Comparison of ENCODE assay signal across 21 mouse cellular contexts in the genomic region with DNA sequence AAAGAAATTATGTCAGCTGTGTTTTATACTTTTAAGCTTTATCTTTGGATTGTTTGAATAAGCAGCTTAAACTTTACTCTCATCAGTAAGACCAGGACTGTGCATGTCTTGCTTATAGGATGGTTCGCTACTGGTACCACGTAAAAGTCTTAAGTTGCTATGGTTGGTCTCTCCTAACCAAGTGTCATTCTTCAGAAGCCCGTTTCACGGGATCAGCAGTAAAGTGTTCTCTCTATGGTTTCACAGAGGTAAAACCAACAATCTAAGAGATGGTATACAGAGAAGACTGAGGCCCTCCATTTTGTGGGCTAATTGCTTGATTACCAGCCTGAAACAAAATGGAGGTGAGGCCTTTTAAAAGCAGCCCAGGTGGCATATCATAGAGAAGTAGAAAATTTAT.
DNase-seq lines count a peak whose midpoint lies in the region; ATAC-seq lines count a peak whose summit lies in the region.
"Had no signal": no experiment of that assay in that cellular context is flagged by ENCODE, and none has a peak within 500 bp of the region (broad histone marks: within the 10 kb centered on the region; RNA-seq: fewer than 3 reads in every experiment).

No protein-coding gene starts in this region.

- intact Hi-C loops in heart, postnatal 25 days (cut with DNase I), result no loop called here

- no peaks in the 10 kb centered on the region; the same call in 1 of the 2 replicates for H3K27me3 ChIP-seq in hindbrain, embryonic 13.5 days
- H3K27me3 ChIP-seq in midbrain, embryonic 14.5 days (ENCODE audit: control insufficient read depth, insufficient read depth, low read length), result no peaks in the 10 kb centered on the region
- H3K27me3 ChIP-seq: embryonic facial prominence, embryonic 13.5 days; limb, embryonic 12.5 days; liver, embryonic 12.5 days had no signal

- H3K4me2 ChIP-seq in hindbrain, embryonic 13.5 days, result peak overlapping the region; percentile 36
- H3K4me2 ChIP-seq in midbrain, embryonic 14.5 days (ENCODE audit: low read length), result peak overlapping the region; percentile 52
- H3K4me2 ChIP-seq: embryonic facial prominence, embryonic 13.5 days; heart, embryonic 11.5 days; limb, embryonic 12.5 days; liver, embryonic 12.5 days had no signal

- WGBS in hindbrain, embryonic 13.5 days, result 70% methylated on average over 4 of the region's 4 CpGs
- 37% methylated on average over 4 of the region's 4 CpGs for WGBS in midbrain, embryonic 14.5 days

- peak; percentile 58 for DNase-seq in retina, embryonic 14.5 days (ENCODE audit: low spot score)
- no peak for DNase-seq in retina, postnatal 1 day
- DNase-seq in midbrain, embryonic 14.5 days, result peak; percentile 67
- no peak for DNase-seq in adrenal gland, postnatal 25 days
- DNase-seq in heart, postnatal 25 days (ENCODE audit: low spot score), result no peak
- DNase-seq in cerebellum, postnatal 14 days, result no peak
- DNase-seq: adrenal gland, adult 8-10 months; cerebellum, adult 9-11 months; gastrocnemius, postnatal 36 days; heart, postnatal 10 days; kidney, adult 9 months; kidney, postnatal 36 days; lung, adult 2 months; spleen, adult 18-20 months; thymus, postnatal 36 days had no signal

- H3K4me1 ChIP-seq in hindbrain, embryonic 13.5 days (replicated peaks), result peaks cover 40% of the 10 kb centered on the region
- H3K4me1 ChIP-seq in midbrain, embryonic 14.5 days (ENCODE audit: control insufficient read depth, insufficient read depth, low read length), result peaks cover 63% of the 10 kb centered on the region
- H3K4me1 ChIP-seq: embryonic facial prominence, embryonic 13.5 days; liver, embryonic 12.5 days had no signal

- peak; percentile 21; the same call in 1 of the 2 replicates for ATAC-seq in hindbrain, embryonic 13.5 days (ENCODE audit: low FRiP score)
- 0 out of 2 replicates have a peak, but pooled peaks have one; percentile 21 for ATAC-seq in midbrain, embryonic 14.5 days (ENCODE audit: low FRiP score, low TSS enrichment)
- ATAC-seq: inflammation-experienced regulatory T-cells, adult 6 months; liver, embryonic 12.5 days had no signal

- peak overlapping the region; percentile 60; the same call in 1 of the 2 replicates for H3K9ac ChIP-seq in hindbrain, embryonic 13.5 days
- peak overlapping the region; percentile 55; the same call in 1 of the 2 replicates for H3K9ac ChIP-seq in midbrain, embryonic 14.5 days (replicated peaks; ENCODE audit: low read length)
- H3K9ac ChIP-seq: embryonic facial prominence, embryonic 13.5 days; limb, embryonic 12.5 days; liver, embryonic 12.5 days had no signal

- peak overlapping the region; percentile 93 for H3K27ac ChIP-seq in hindbrain, embryonic 13.5 days
- H3K27ac ChIP-seq in midbrain, embryonic 14.5 days (replicated peaks; ENCODE audit: low read depth, low read length), result peak overlapping the region; percentile 88
- H3K27ac ChIP-seq: embryonic facial prominence, embryonic 13.5 days; limb, embryonic 12.5 days; liver, embryonic 12.5 days had no signal

- H3K9me3 ChIP-seq in hindbrain, embryonic 13.5 days, result no peaks in the 10 kb centered on the region
- H3K9me3 ChIP-seq in midbrain, embryonic 14.5 days (ENCODE audit: control insufficient read depth, low read length), result no peaks in the 10 kb centered on the region
- H3K9me3 ChIP-seq: embryonic facial prominence, embryonic 13.5 days; limb, embryonic 12.5 days; liver, embryonic 12.5 days had no signal

- H3K36me3 ChIP-seq in hindbrain, embryonic 13.5 days, result no peaks in the 10 kb centered on the region
- no peaks in the 10 kb centered on the region for H3K36me3 ChIP-seq in midbrain, embryonic 14.5 days (ENCODE audit: control insufficient read depth, insufficient read depth, low read length)
- H3K36me3 ChIP-seq: embryonic facial prominence, embryonic 13.5 days; limb, embryonic 12.5 days; liver, embryonic 12.5 days had no signal

- H3K4me3 ChIP-seq in hindbrain, embryonic 13.5 days, result no peak overlapping the region
- peak overlapping the region; percentile 13 for H3K4me3 ChIP-seq in midbrain, embryonic 14.5 days (replicated peaks; ENCODE audit: low read depth, low read length)
- H3K4me3 ChIP-seq: embryonic facial prominence, embryonic 13.5 days; limb, embryonic 12.5 days; liver, embryonic 12.5 days had no signal

Comparison
In these comparisons a context has a peak if more than half of its experiments do, and no peak if none do; other contexts are left out.
1. DNase-seq: peak in retina, embryonic 14.5 days (single experiment) and midbrain, embryonic 14.5 days (single experiment); none in retina, postnatal 1 day (single experiment), adrenal gland, postnatal 25 days (single experiment), heart, postnatal 25 days (single experiment) and cerebellum, postnatal 14 days (0 of 2).